Mouse (Mus musculus): ENCODE measurements around the gene Vmn1r160. TPM values are rescaled to one million over a fixed set of nuclear protein-coding genes. Genes with fewer than 3 reads are reported as not detected.
"Not testable (repeated sequence)": the region's sequence is repeated elsewhere in the genome, so short reads cannot be mapped to it uniquely, and the experiment has no call there.

The Vmn1r160 gene
- total RNA-seq (2021): not detected

- intact Hi-C loops (cut with DNase I); DNase-seq: not testable (repeated sequence)
These were observed at the start of gene Vmn1r160 for GRCm38 (mm10) chr7:22870924-22871323. TSS of gene Vmn1r160 (plus strand) at chr7:22871224.

GRCm38 (mm10) chr7:22843505-22843904 is 27.5 kb upstream of the Vmn1r160 start, which contains the start of gene Vmn1r159:
TSS of gene Vmn1r159 (minus strand) at chr7:22843605.
- intact Hi-C loops (cut with DNase I); DNase-seq: not testable (repeated sequence)

Other genes starting within 250 kb of the Vmn1r160 start
- gene Vmn1r155, start 213.2 kb upstream of the Vmn1r160 start, total RNA-seq (2021): not detected
- not detected for gene Gm8693, start 178.9 kb upstream of the Vmn1r160 start, total RNA-seq (2021)
- not detected for gene Gm4567, start 151.5 kb upstream of the Vmn1r160 start, total RNA-seq (2021)
- not detected for gene Vmn1r157, start 109.5 kb upstream of the Vmn1r160 start, total RNA-seq (2021)
- gene Vmn1r158, start 80.4 kb upstream of the Vmn1r160 start, total RNA-seq (2021): not detected
- not detected for gene Vmn1r159, start 27.6 kb upstream of the Vmn1r160 start, total RNA-seq (2021)
- not detected for gene Gm4214, start 113.4 kb downstream of the Vmn1r160 start, total RNA-seq (2021)
- gene Gm4216, start 148.7 kb downstream of the Vmn1r160 start, total RNA-seq (2021): not detected
- gene Vmn1r163, start 184.3 kb downstream of the Vmn1r160 start, total RNA-seq (2021): not detected
- not detected for gene Gm8720, start 196.2 kb downstream of the Vmn1r160 start, total RNA-seq (2021)

Data from left cerebral cortex, postnatal 4 days (tissue).